Mouse (Mus musculus): ENCODE results near the gene Olfr49.

- no peak for TF ChIP-seq POLR2A (IDR thresholded peaks at IDR 0.05; ENCODE audit: borderline replicate concordance, extremely low read depth, insufficient read depth, insufficient read length, poor library complexity, severe bottlenecking)
- TF ChIP-seq CTCF (IDR thresholded peaks at IDR 0.05; ENCODE audit: borderline replicate concordance, extremely low read depth, insufficient read depth, insufficient read length): no peak
These were observed 34.6 kb downstream of the Olfr49 start for GRCm38 (mm10) chr14:54250122-54250521.

Measured in brain, embryonic 14.5 days (tissue).